Mouse (Mus musculus): ENCODE measurements at regions not wholly inside any gene's neighbourhood (a gene's known extent, or its start where the extent isn't known, plus 50 kb on each side); places are given as distances from the start of the nearest gene placed in this dataset.

- peak; percentile 8 for DNase-seq (ENCODE audit: extremely low read depth, low read depth, low spot score)
- Histone ChIP-seq H3K27me3 (ENCODE audit: control insufficient read depth, insufficient read depth, low read length) (no peaks in the 10 kb centered on the region), H3K36me3 (ENCODE audit: control insufficient read depth, insufficient read depth, low read length) (no peaks in the 10 kb centered on the region), H3K27ac (replicated peaks; ENCODE audit: insufficient read depth, low read depth, low read length) (no peak overlapping the region), H3K79me2 (ENCODE audit: control insufficient read depth, insufficient read depth, low read length) (no peaks in the 10 kb centered on the region), H3K4me1 (ENCODE audit: control insufficient read depth, insufficient read depth, low read length) (no peaks in the 10 kb centered on the region; the same call in 1 of the 2 replicates), H3K4me3 (ENCODE audit: insufficient read depth, low read depth, low read length) (no peak overlapping the region), H3K9ac (ENCODE audit: low read depth, low read length) (no peak overlapping the region)
- WGBS, result 60% methylated on average over 4 of the region's 4 CpGs
- TF ChIP-seq CTCF (IDR thresholded peaks at IDR 0.05; ENCODE audit: low read depth, low read length), result no peak
- no peak for TF ChIP-seq POLR2A (IDR thresholded peaks at IDR 0.05; ENCODE audit: extremely low read depth, insufficient read depth, low read length)
These were observed 61.6 kb downstream of the Gm10295 start for GRCm38 (mm10) chr7:71289702-71290101.

- Histone ChIP-seq H3K79me2 (ENCODE audit: control insufficient read depth, insufficient read depth, low read length) (no peaks in the 10 kb centered on the region), H3K27me3 (ENCODE audit: control insufficient read depth, insufficient read depth, low read length) (no peaks in the 10 kb centered on the region), H3K4me3 (ENCODE audit: insufficient read depth, low read depth, low read length) (no peak overlapping the region), H3K36me3 (ENCODE audit: control insufficient read depth, insufficient read depth, low read length) (no peaks in the 10 kb centered on the region), H3K27ac (replicated peaks; ENCODE audit: insufficient read depth, low read depth, low read length) (peak overlapping the region; percentile 55), H3K4me1 (ENCODE audit: control insufficient read depth, insufficient read depth, low read length) (no peaks in the 10 kb centered on the region; the same call in 1 of the 2 replicates), H3K9ac (ENCODE audit: low read depth, low read length) (no peak overlapping the region)
- WGBS, result 67% methylated on average over 5 of the region's 5 CpGs
- TF ChIP-seq POLR2A (IDR thresholded peaks at IDR 0.05; ENCODE audit: extremely low read depth, insufficient read depth, low read length) (no peak), CTCF (IDR thresholded peaks at IDR 0.05; ENCODE audit: low read depth, low read length) (no peak)
- no peak for DNase-seq (ENCODE audit: extremely low read depth, low read depth, low spot score)
These were observed 62.0 kb downstream of the Gm10295 start for GRCm38 (mm10) chr7:71289266-71289665.

GRCm38 (mm10) chr7:71287441-71287840 lies 63.8 kb downstream of the Gm10295 start:
- H3K79me2 ChIP-seq (ENCODE audit: control insufficient read depth, insufficient read depth, low read length), result no peaks in the 10 kb centered on the region

GRCm38 (mm10) chr7:71284246-71284645 lies 67.0 kb downstream of the Gm10295 start:
- H3K4me1 ChIP-seq (ENCODE audit: control insufficient read depth, insufficient read depth, low read length), result no peaks in the 10 kb centered on the region
- no peaks in the 10 kb centered on the region for H3K79me2 ChIP-seq (ENCODE audit: control insufficient read depth, insufficient read depth, low read length)
- TF ChIP-seq CTCF (IDR thresholded peaks at IDR 0.05; ENCODE audit: low read depth, low read length), result no peak
- no peak for TF ChIP-seq POLR2A (IDR thresholded peaks at IDR 0.05; ENCODE audit: extremely low read depth, insufficient read depth, low read length)
- no peak overlapping the region for H3K9ac ChIP-seq (ENCODE audit: low read depth, low read length)
- no peak overlapping the region for H3K27ac ChIP-seq (replicated peaks; ENCODE audit: insufficient read depth, low read depth, low read length)
- H3K4me3 ChIP-seq (ENCODE audit: insufficient read depth, low read depth, low read length), result no peak overlapping the region
- no peaks in the 10 kb centered on the region for H3K36me3 ChIP-seq (ENCODE audit: control insufficient read depth, insufficient read depth, low read length)
- no peaks in the 10 kb centered on the region for H3K27me3 ChIP-seq (ENCODE audit: control insufficient read depth, insufficient read depth, low read length)
- no peak for DNase-seq (ENCODE audit: extremely low read depth, low read depth, low spot score)

More at GRCm38 (mm10) chr7:71287441-71287840, 63.8 kb downstream of the Gm10295 start:
- Histone ChIP-seq H3K36me3 (ENCODE audit: control insufficient read depth, insufficient read depth, low read length) (no peaks in the 10 kb centered on the region), H3K27ac (replicated peaks; ENCODE audit: insufficient read depth, low read depth, low read length) (no peak overlapping the region), H3K4me3 (ENCODE audit: insufficient read depth, low read depth, low read length) (no peak overlapping the region), H3K4me1 (ENCODE audit: control insufficient read depth, insufficient read depth, low read length) (no peaks in the 10 kb centered on the region; the same call in 1 of the 2 replicates), H3K9ac (ENCODE audit: low read depth, low read length) (no peak overlapping the region), H3K27me3 (ENCODE audit: control insufficient read depth, insufficient read depth, low read length) (no peaks in the 10 kb centered on the region)
- TF ChIP-seq CTCF (IDR thresholded peaks at IDR 0.05; ENCODE audit: low read depth, low read length), result no peak
- TF ChIP-seq POLR2A (IDR thresholded peaks at IDR 0.05; ENCODE audit: extremely low read depth, insufficient read depth, low read length), result no peak
- 93% methylated on average over 7 of the region's 7 CpGs for WGBS
- no peak for DNase-seq (ENCODE audit: extremely low read depth, low read depth, low spot score)

GRCm38 (mm10) chr7:71283419-71283818 lies 67.9 kb downstream of the Gm10295 start:
- TF ChIP-seq CTCF (IDR thresholded peaks at IDR 0.05; ENCODE audit: low read depth, low read length) (no peak), POLR2A (IDR thresholded peaks at IDR 0.05; ENCODE audit: extremely low read depth, insufficient read depth, low read length) (no peak)
- H3K4me3 ChIP-seq (ENCODE audit: insufficient read depth, low read depth, low read length), result no peak overlapping the region
- 89% methylated on average over 3 of the region's 3 CpGs for WGBS
- no peak overlapping the region for H3K9ac ChIP-seq (ENCODE audit: low read depth, low read length)
- H3K79me2 ChIP-seq (ENCODE audit: control insufficient read depth, insufficient read depth, low read length), result no peaks in the 10 kb centered on the region
- no peaks in the 10 kb centered on the region for H3K4me1 ChIP-seq (ENCODE audit: control insufficient read depth, insufficient read depth, low read length)
- no peaks in the 10 kb centered on the region for H3K27me3 ChIP-seq (ENCODE audit: control insufficient read depth, insufficient read depth, low read length)
- DNase-seq (ENCODE audit: extremely low read depth, low read depth, low spot score), result no peak
- no peaks in the 10 kb centered on the region for H3K36me3 ChIP-seq (ENCODE audit: control insufficient read depth, insufficient read depth, low read length)
- no peak overlapping the region for H3K27ac ChIP-seq (replicated peaks; ENCODE audit: insufficient read depth, low read depth, low read length)

- DNase-seq (ENCODE audit: extremely low read depth, low read depth, low spot score), result no peak
- Histone ChIP-seq H3K4me1 (ENCODE audit: control insufficient read depth, insufficient read depth, low read length) (peaks cover 7% of the 10 kb centered on the region; the same call in 1 of the 2 replicates), H3K36me3 (ENCODE audit: control insufficient read depth, insufficient read depth, low read length) (no peaks in the 10 kb centered on the region), H3K27me3 (ENCODE audit: control insufficient read depth, insufficient read depth, low read length) (no peaks in the 10 kb centered on the region), H3K9ac (ENCODE audit: low read depth, low read length) (no peak overlapping the region), H3K79me2 (ENCODE audit: control insufficient read depth, insufficient read depth, low read length) (no peaks in the 10 kb centered on the region), H3K4me3 (ENCODE audit: insufficient read depth, low read depth, low read length) (no peak overlapping the region), H3K27ac (replicated peaks; ENCODE audit: insufficient read depth, low read depth, low read length) (no peak overlapping the region)
- WGBS, result 84% methylated on average over 8 of the region's 8 CpGs
- no peak for TF ChIP-seq CTCF (IDR thresholded peaks at IDR 0.05; ENCODE audit: low read depth, low read length)
- no peak for TF ChIP-seq POLR2A (IDR thresholded peaks at IDR 0.05; ENCODE audit: extremely low read depth, insufficient read depth, low read length)
These were observed 85.2 kb downstream of the Gm10295 start for GRCm38 (mm10) chr7:71266101-71266500.
